Mouse (Mus musculus) hindbrain, postnatal 0 days (tissue): ENCODE data around the gene Gapvd1. TPM values are rescaled to one million over a fixed set of nuclear protein-coding genes. Genes with fewer than 3 reads are reported as not detected.

Source experiments
- ATAC-seq: fragments of 200-750 bp; cut with Nextera tagmentation; 2 replicates; pipeline ENCODE4 v1.8.0; 2017; ENCODE audit warnings: mild to moderate bottlenecking, moderate TSS enrichment, moderate library complexity
- DNase-seq: peaks from one replicate; pipeline ENCODE4 v3.0.0-alpha.2; 2015; ENCODE audit warnings: low spot score
- H3K27ac ChIP-seq: fragments of 300-500 bp; sonication (generic); 2 replicates; pipeline ENCODE4 v1.5.1; 2014; ENCODE audit warnings: mild to moderate bottlenecking
- H3K27me3 ChIP-seq: fragments of 300-500 bp; sonication (generic); 2 replicates; pipeline ENCODE4 v1.6.1; 2014; ENCODE audit warnings: low read length, mixed read lengths; ENCODE audit not compliant: insufficient read depth
- H3K36me3 ChIP-seq: fragments of 300-500 bp; sonication (generic); 2 replicates; pipeline ENCODE4 v1.6.1; 2014; ENCODE audit warnings: low read length, mixed read lengths; ENCODE audit not compliant: insufficient read depth
- H3K4me1 ChIP-seq: fragments of 300-500 bp; sonication (generic); 2 replicates; pipeline ENCODE4 v1.6.1; 2014; ENCODE audit warnings: antibody characterized with exemption, low read length, mixed read lengths; ENCODE audit not compliant: insufficient read depth
- H3K4me2 ChIP-seq: fragments of 300-500 bp; sonication (generic); 2 replicates; pipeline ENCODE4 v1.6.1; 2014; ENCODE audit warnings: low read depth, mild to moderate bottlenecking, low read length, moderate library complexity, mixed read lengths
- H3K4me3 ChIP-seq: fragments of 300-500 bp; sonication (generic); 2 replicates; pipeline ENCODE4 v1.5.1; 2014; ENCODE audit warnings: low read length
- H3K9ac ChIP-seq: fragments of 300-500 bp; sonication (generic); replicated peaks from 2 replicates; pipeline ENCODE4 v1.6.1; 2014; ENCODE audit warnings: mild to moderate bottlenecking, low read length, moderate library complexity, mixed read lengths
- H3K9me3 ChIP-seq: fragments of 300-500 bp; sonication (generic); 2 replicates; pipeline ENCODE4 v1.6.1; 2016; ENCODE audit warnings: low read length, mixed read lengths
- CTCF ChIP-seq: IDR thresholded peaks from 2 replicates; pipeline ENCODE4 v1.5.1; 2016; ENCODE audit warnings: antibody characterized with exemption, control low read depth, low read depth
- WGBS: fragments of 180-500 bp; shearing (Covaris S2); extraction: QIAGEN DNeasy Blood & Tissue Kit; methylation state at CpG from one replicate; pipeline ENCODE4 v1.1.7; 2014; 5-methylcytosine and 5-hydroxymethylcytosine counted together
- polyA plus RNA-seq: library from polyadenylated mRNA; unstranded; fragments of >200 nt; fragmentation: Nextera tagmentation; extraction: Ambion mirVana; gene quantifications from 2 replicates; pipeline ENCODE4 v1.2.1, GENCODE M21; 2015
- total RNA-seq: library from RNA; depleted of rRNA; stranded (reverse); fragments of >200 nt; gene quantifications from 2 replicates; pipeline ENCODE4 v1.2.3, GENCODE M21; 2014

Gapvd1 gene
- total and polyA plus RNA-seq, 2 experiments from 2014 or later: 74.0 to 79.8 TPM

DNA sequence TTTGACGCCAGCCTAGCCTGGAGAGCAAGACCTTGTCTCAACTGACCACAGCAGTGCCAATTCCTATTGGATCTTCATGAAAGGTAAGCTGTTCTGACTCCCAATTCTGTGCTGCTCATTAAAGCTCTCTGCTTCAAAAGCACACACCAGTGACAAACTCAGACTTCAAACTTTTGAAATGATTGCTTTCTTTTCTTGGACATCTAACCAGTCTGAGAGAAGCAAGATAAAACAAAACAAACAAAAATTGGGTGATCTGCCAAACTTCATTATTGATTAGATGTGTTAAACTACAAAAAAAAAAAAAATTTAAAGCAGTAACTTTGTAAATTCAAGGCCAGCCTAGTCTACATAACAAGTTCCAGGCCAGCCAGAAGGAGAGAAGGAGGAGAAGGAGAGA, 2.3 kb upstream of the Gapvd1 start:
- no peak for DNase-seq
- H3K4me1 ChIP-seq: no peaks in the 10 kb centered on the region
- no peak overlapping the region for H3K9ac ChIP-seq
- no peak overlapping the region for H3K4me2 ChIP-seq
- H3K27ac ChIP-seq: no peak overlapping the region
- no peaks in the 10 kb centered on the region for H3K36me3 ChIP-seq
- 69% methylated on average over 1 of the region's 1 CpGs for WGBS
- H3K4me3 ChIP-seq: no peak overlapping the region
- TF ChIP-seq CTCF: no peak
- no peak for ATAC-seq
- H3K27me3 ChIP-seq: no peaks in the 10 kb centered on the region
- H3K9me3 ChIP-seq: no peaks in the 10 kb centered on the region

DNA sequence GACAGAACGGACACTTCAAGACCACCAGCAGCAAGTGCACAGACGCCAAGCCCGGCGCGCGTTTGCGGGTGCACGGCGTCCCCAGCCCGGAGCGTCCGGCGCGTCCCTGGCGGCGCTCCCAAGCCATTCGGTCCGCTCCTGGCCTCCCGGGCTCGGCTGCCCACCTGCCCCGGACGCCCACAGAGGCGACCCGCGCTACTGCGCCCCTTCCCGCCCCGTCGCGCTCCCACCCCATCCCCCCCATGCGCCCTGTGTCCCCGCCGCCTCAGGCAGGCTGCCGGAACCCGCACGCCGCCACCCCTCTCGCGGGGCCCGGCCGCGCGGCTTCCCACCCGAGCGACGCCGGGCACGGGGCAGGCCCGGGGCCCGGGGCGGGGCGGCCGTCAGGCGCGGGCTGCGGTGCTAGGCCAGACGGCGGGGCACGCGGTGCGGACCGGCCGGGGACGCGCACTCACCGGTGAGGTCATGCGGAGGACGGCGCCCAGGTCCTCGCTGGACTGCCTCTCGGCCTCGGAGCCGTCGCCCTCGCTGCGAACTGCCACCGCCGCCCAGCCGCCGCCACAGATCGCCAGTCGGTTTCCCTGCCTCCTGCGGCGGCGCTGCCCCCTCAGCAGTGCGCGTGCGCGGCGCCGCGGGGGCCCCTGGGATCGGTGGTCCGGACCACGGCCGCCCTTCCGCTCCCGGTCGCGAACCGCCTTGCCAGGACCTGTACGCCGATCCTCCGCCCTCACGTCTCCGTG, 1.1 kb downstream of the Gapvd1 start:
- no peaks in the 10 kb centered on the region for H3K4me1 ChIP-seq
- no peaks in the 10 kb centered on the region for H3K27me3 ChIP-seq
- H3K36me3 ChIP-seq: no peaks in the 10 kb centered on the region
- H3K9me3 ChIP-seq: no peaks in the 10 kb centered on the region
- peak overlapping the region; percentile 65 for H3K4me2 ChIP-seq
- peak overlapping the region; percentile 89 for H3K27ac ChIP-seq
- peak overlapping the region; percentile 98 for H3K9ac ChIP-seq
- ATAC-seq (peak; percentile 93), DNase-seq (peak; percentile 93)
- H3K4me3 ChIP-seq: peak overlapping the region; percentile 92
- no peak for TF ChIP-seq CTCF
- 1% methylated on average over 69 of the region's 106 CpGs for WGBS

DNA sequence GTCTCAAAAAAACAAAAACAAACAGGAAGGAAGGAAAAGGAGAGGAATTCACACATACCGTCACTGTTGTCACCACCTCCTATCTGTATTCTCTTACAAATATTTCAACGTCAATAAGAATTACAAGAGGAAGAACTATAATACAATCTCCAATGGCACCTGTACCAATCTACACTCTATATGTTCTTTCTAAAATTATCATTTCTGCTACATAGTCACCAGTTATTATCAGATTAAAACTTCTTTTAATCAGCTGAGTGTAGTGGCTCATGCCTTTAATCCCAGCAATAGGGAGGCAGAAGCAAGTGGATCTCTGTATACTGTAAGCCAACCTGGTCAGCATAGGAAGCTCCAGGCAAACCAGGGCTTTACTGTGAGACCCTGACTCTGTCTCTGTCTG, 4.8 kb downstream of the Gapvd1 start:
- Histone ChIP-seq H3K9ac (no peak overlapping the region), H3K4me3 (no peak overlapping the region), H3K36me3 (no peaks in the 10 kb centered on the region), H3K4me1 (no peaks in the 10 kb centered on the region), H3K4me2 (no peak overlapping the region), H3K27ac (no peak overlapping the region), H3K9me3 (no peaks in the 10 kb centered on the region), H3K27me3 (no peaks in the 10 kb centered on the region)
- no peak for TF ChIP-seq CTCF
- WGBS: 92% methylated on average over 2 of the region's 2 CpGs
- DNase-seq: no peak
- no peak for ATAC-seq

DNA sequence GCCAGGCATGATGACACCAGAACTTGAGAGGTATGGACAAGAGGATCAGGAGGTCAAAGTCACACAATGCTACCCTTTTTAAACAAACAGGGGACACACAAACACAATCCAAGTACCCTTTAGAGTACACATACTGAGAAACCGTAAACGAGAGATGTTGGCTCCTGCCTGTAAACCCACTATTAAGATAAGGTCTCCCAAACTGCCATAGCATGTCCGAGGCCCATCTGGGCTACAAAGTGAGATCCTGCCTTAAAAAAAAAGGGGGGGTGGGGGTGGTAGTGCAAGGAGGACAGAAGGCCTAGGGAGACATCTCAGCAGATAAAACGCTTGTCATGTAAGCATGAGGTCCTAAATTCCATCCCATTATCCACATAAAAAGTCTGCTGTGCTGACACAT, 6.6 kb downstream of the Gapvd1 start:
- DNase-seq (no peak), ATAC-seq (no peak)
- Histone ChIP-seq H3K9me3 (no peaks in the 10 kb centered on the region), H3K9ac (no peak overlapping the region), H3K4me2 (no peak overlapping the region), H3K27ac (no peak overlapping the region), H3K27me3 (no peaks in the 10 kb centered on the region), H3K4me3 (no peak overlapping the region), H3K4me1 (no peaks in the 10 kb centered on the region), H3K36me3 (no peaks in the 10 kb centered on the region)
- 93% methylated on average over 4 of the region's 4 CpGs for WGBS
- no peak for TF ChIP-seq CTCF

DNA sequence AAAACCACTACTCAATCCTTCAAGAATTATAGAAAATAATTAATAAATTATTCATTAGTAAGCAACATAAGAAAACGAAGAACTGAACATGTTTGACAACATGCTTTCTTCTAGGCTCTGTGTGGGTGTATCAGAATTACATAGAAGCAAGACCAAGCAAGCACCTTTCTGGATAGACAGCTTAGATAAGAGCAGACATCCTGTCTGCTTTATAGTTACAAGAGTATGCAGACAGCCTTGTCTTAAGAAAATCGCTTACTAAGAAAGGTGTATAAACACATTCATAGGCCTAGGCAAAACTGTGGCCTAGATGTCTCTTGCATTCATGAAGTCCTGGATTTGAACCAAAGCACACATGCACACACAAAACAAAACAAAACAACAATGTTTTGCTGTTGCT, 9.4 kb downstream of the Gapvd1 start:
- Histone ChIP-seq H3K27ac (no peak overlapping the region), H3K27me3 (no peaks in the 10 kb centered on the region), H3K9me3 (no peaks in the 10 kb centered on the region), H3K4me2 (no peak overlapping the region), H3K4me1 (no peaks in the 10 kb centered on the region), H3K4me3 (no peak overlapping the region), H3K9ac (no peak overlapping the region), H3K36me3 (no peaks in the 10 kb centered on the region)
- TF ChIP-seq CTCF: no peak
- no peak for ATAC-seq
- WGBS: 92% methylated on average over 2 of the region's 2 CpGs
- no peak for DNase-seq

DNA sequence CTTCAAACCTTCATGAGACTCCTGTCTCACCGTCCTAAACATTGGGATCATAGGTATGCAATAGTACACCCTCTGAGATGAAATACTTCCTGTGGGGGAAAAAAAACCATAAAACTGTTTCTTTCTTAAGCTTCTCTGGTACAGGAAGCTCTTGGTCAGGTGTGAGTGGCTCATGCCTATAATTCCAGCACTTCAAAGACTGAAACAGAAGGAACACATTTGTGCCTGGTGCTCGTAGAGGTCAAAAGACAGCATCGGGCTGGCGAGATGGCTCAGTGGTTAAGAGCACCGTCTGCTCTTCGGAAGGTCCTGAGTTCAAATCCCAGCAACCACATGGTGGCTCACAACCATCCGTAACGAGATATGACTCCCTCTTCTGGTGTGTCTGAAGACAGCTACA, 10.6 kb downstream of the Gapvd1 start:
- Histone ChIP-seq H3K27ac (no peak overlapping the region), H3K4me1 (no peaks in the 10 kb centered on the region), H3K27me3 (no peaks in the 10 kb centered on the region), H3K9me3 (no peaks in the 10 kb centered on the region), H3K4me3 (no peak overlapping the region), H3K36me3 (no peaks in the 10 kb centered on the region), H3K4me2 (no peak overlapping the region), H3K9ac (no peak overlapping the region)
- DNase-seq: no peak
- ATAC-seq: no peak
- TF ChIP-seq CTCF: no peak
- WGBS: 97% methylated on average over 8 of the region's 8 CpGs

DNA sequence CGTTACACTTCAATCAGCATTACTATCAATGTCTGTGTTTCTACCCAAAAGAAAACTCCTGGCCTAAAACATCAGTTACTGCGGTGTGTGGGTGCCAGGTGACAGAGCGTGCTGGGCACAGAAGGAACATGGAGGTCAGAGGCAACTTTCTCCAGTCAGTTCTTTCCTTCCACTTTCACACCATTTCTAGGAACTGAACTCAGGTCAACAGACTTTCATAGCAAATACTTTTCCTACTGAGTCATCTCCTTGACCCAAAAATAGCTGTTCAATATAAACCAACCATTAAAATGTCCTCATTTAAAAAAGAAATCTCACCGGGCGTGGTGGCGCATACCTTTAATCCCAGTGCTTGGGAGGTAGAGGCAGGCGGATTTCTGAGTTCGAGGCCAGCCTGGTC, 12.4 kb downstream of the Gapvd1 start:
- no peak overlapping the region for H3K9ac ChIP-seq
- no peaks in the 10 kb centered on the region for H3K36me3 ChIP-seq
- no peak overlapping the region for H3K4me3 ChIP-seq
- H3K27me3 ChIP-seq: no peaks in the 10 kb centered on the region
- no peak for DNase-seq
- H3K9me3 ChIP-seq: no peaks in the 10 kb centered on the region
- no peak overlapping the region for H3K4me2 ChIP-seq
- no peak for ATAC-seq
- WGBS: 93% methylated on average over 8 of the region's 8 CpGs
- H3K27ac ChIP-seq: no peak overlapping the region
- no peaks in the 10 kb centered on the region for H3K4me1 ChIP-seq
- no peak for TF ChIP-seq CTCF
